Mouse (Mus musculus) embryonic facial prominence, embryonic 12.5 days (tissue): ENCODE results near the gene Lmx1a. TPM values are rescaled to one million over a fixed set of nuclear protein-coding genes. Genes with fewer than 3 reads are reported as not detected.

ENCODE experiments used
- ATAC-seq: fragments of 200-750 bp; cut with Nextera tagmentation; 2 replicates; pipeline ENCODE4 v1.8.0; 2017; ENCODE audit not compliant: insufficient number of reproducible peaks, insufficient read depth, low FRiP score, low TSS enrichment
- H3K27ac ChIP-seq: fragments of 300-500 bp; sonication (generic); 2 replicates; pipeline ENCODE4 v1.5.1; 2016; ENCODE audit warnings: mild to moderate bottlenecking
- H3K27me3 ChIP-seq: fragments of 300-500 bp; sonication (generic); 2 replicates; pipeline ENCODE4 v1.6.1; 2016; ENCODE audit warnings: mild to moderate bottlenecking, moderate library complexity
- H3K36me3 ChIP-seq: fragments of 300-500 bp; sonication (generic); 2 replicates; pipeline ENCODE4 v1.6.1; 2016; ENCODE audit warnings: mild to moderate bottlenecking
- H3K4me1 ChIP-seq: fragments of 300-500 bp; sonication (generic); 2 replicates; pipeline ENCODE4 v1.6.1; 2016
- H3K4me2 ChIP-seq: fragments of 300-500 bp; sonication (generic); replicated peaks from 2 replicates; pipeline ENCODE4 v1.6.1; 2016; ENCODE audit warnings: mild to moderate bottlenecking, moderate library complexity
- H3K4me3 ChIP-seq: fragments of 300-500 bp; sonication (generic); 2 replicates; pipeline ENCODE4 v1.5.1; 2016; ENCODE audit warnings: mild to moderate bottlenecking
- H3K9ac ChIP-seq: fragments of 300-500 bp; sonication (generic); 2 replicates; pipeline ENCODE4 v1.6.1; 2016; ENCODE audit warnings: mild to moderate bottlenecking, moderate library complexity
- H3K9me3 ChIP-seq: fragments of 300-500 bp; sonication (generic); 2 replicates; pipeline ENCODE4 v1.6.1; 2016; ENCODE audit warnings: mild to moderate bottlenecking, moderate library complexity
- WGBS: fragments of 180-500 bp; shearing (Covaris S2); methylation state at CpG from one replicate; pipeline ENCODE4 v1.1.7; 2016; 5-methylcytosine and 5-hydroxymethylcytosine counted together
- polyA plus RNA-seq: library from polyadenylated mRNA; unstranded; fragments of >200 nt; fragmentation: Nextera tagmentation; extraction: Ambion mirVana; gene quantifications from 2 replicates; pipeline ENCODE4 v1.2.1, GENCODE M21; 2016

The Lmx1a gene
- polyA plus RNA-seq, 1 experiment from 2014 or later, result 1.8 TPM

DNA sequence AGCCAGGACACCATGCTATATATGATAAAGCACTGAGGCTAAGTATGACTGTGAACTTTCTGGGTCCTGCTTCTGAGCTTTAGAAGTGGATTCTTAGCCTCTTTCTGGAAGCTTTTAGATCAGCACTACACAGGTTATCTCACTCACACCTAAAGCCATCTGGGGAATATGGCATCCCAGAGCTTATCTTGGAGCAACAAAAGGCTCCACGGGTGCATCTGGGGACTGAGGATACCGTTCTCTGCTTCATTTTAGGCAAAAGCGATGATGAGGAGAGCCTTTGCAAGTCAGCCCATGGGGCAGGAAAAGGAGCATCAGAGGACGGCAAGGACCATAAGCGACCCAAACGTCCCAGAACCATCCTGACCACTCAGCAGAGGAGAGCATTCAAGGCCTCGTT lies 141.3 kb downstream of the Lmx1a start:
- Histone ChIP-seq H3K9me3 (no peaks in the 10 kb centered on the region), H3K27ac (no peak overlapping the region), H3K9ac (no peak overlapping the region), H3K4me1 (no peaks in the 10 kb centered on the region), H3K4me2 (no peak overlapping the region), H3K4me3 (no peak overlapping the region), H3K27me3 (no peaks in the 10 kb centered on the region), H3K36me3 (no peaks in the 10 kb centered on the region)
- no peak for ATAC-seq
- WGBS, result 83% methylated on average over 7 of the region's 7 CpGs

DNA sequence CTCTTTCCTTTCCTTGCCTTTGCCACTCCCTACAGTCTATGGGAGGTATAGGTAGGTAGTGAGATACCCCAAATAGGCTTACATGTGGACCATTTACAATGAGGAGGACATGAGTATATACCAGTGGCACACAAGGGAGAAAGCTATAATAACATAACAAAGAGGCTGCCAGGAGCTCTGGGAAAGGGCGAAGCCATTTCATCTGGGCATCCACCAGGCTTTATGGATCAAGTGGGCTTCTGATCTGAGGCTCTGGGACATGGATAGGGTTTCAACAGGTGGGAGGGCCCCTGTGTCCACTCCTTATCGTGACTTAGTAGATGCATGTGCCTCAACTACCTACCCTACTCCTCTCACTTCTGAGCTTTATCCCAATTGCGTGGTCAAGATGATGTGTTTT lies 142.6 kb downstream of the Lmx1a start:
- no peaks in the 10 kb centered on the region for H3K36me3 ChIP-seq

DNA sequence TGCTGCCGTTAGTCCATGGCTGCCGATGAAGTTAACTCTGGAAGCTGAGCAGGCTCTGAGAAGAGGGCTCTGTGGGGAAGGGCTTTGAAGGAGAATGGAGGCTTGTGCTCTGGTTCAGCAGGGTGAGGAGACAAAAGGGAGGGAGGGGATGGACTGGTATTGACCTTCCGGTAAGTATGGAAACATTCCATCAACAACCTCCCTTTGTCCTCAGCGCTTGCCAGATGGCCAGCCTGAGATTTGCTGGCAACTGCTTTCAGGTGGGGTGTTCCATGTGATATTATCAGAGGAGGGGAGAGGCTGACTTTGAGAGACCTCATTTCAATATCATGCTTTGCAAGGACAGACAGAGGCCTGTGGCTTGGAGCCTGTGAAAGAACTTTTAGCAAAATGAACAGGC lies 165.8 kb downstream of the Lmx1a start:
- no peak for ATAC-seq
- Histone ChIP-seq H3K9me3 (no peaks in the 10 kb centered on the region), H3K9ac (no peak overlapping the region), H3K27me3 (no peaks in the 10 kb centered on the region), H3K4me2 (no peak overlapping the region), H3K4me1 (no peaks in the 10 kb centered on the region), H3K27ac (no peak overlapping the region), H3K36me3 (no peaks in the 10 kb centered on the region), H3K4me3 (no peak overlapping the region)
- WGBS, result 40% methylated on average over 4 of the region's 4 CpGs

More for the DNA sequence above, 142.6 kb downstream of the Lmx1a start:
- ATAC-seq, result no peak
- no peaks in the 10 kb centered on the region for H3K9me3 ChIP-seq
- whole genome bisulfite sequencing, result 88% methylated on average over 3 of the region's 3 CpGs
- H3K4me2 ChIP-seq, result no peak overlapping the region
- H3K9ac ChIP-seq, result no peak overlapping the region
- H3K4me1 ChIP-seq, result no peaks in the 10 kb centered on the region
- H3K27me3 ChIP-seq, result no peaks in the 10 kb centered on the region
- H3K4me3 ChIP-seq, result no peak overlapping the region
- no peak overlapping the region for H3K27ac ChIP-seq

DNA sequence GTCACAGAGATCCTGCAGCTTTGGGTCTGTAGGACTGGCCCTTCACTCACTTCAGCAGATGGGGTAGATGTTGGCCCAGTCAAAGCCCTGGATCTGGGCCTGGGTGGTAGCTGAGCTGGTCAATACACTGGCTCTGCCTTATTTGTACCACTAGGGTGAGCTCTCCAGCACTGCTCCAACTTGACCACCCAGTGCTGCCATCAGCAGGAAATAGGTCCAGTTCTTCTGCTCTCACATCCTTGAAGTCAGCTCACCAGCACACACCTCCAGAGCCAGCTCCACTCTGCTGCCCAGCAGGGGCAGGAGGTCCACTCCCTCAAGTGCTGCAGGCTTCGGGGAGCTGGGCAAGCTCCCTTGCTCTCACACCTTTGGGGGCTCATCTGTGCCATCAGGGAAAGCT lies 183.0 kb downstream of the Lmx1a start:
- H3K9me3 ChIP-seq, result no peaks in the 10 kb centered on the region
- no peaks in the 10 kb centered on the region for H3K4me1 ChIP-seq
- H3K36me3 ChIP-seq, result no peaks in the 10 kb centered on the region
- H3K27me3 ChIP-seq, result no peaks in the 10 kb centered on the region
- no peak overlapping the region for H3K9ac ChIP-seq
- ATAC-seq, result no peak
- H3K4me2 ChIP-seq, result no peak overlapping the region
- H3K4me3 ChIP-seq, result no peak overlapping the region
- WGBS, result 63% methylated on average over 1 of the region's 1 CpGs
- no peak overlapping the region for H3K27ac ChIP-seq

DNA sequence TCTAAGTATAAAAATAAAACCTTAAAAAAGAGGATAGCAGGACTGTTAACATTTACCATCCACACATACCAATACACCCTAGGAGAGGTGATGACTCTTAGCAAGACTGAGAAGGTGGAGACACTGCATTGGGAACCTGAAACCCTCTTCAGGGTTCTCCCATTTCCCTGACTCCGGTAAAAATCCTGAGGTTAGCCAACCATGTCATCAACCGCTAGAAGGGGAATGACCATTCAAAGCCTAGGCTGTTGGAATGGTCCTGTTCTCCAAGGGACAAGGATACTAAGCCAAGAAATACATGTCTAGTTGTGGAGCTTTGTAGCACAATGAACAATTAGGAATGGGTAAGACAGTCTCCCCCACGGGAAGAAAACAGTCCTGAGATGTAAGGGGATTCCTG lies 185.1 kb downstream of the Lmx1a start:
- Histone ChIP-seq H3K27me3 (no peaks in the 10 kb centered on the region), H3K9me3 (no peaks in the 10 kb centered on the region), H3K9ac (no peak overlapping the region), H3K4me3 (no peak overlapping the region), H3K4me2 (no peak overlapping the region), H3K4me1 (0 out of 2 replicates have a peak, but pooled peaks cover 7% of the 10 kb centered on the region), H3K27ac (no peak overlapping the region), H3K36me3 (no peaks in the 10 kb centered on the region)
- no peak for ATAC-seq
- 58% methylated on average over 3 of the region's 3 CpGs for WGBS

DNA sequence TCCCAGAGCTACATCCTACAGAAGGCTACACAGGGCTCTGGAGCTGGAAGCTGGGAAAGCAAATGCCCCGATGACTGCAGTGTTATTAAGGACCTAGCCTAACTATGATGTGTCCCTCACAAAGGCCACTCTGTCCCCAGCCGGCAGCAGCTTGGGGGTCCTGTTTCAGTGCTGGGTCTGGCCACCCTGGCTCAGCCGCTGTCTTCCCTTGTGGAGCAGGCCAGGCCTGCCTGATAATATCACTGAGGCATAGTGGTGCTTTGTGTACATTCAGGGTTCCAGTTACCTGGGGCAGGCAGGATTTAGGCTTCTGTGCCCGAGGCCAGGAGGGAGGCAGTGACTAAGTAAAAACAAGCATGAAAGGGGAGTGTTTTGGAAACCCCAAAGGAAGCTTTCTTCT lies 188.9 kb downstream of the Lmx1a start:
- Histone ChIP-seq H3K9me3 (no peaks in the 10 kb centered on the region), H3K9ac (no peak overlapping the region), H3K4me2 (no peak overlapping the region), H3K36me3 (no peaks in the 10 kb centered on the region), H3K4me1 (0 out of 2 replicates have a peak, but pooled peaks cover 7% of the 10 kb centered on the region), H3K27me3 (no peaks in the 10 kb centered on the region), H3K4me3 (no peak overlapping the region), H3K27ac (0 out of 2 replicates have a peak overlapping the region, but pooled peaks have one; percentile 41)
- ATAC-seq, result 0 out of 2 replicates have a peak, but pooled peaks have one; percentile 28
- 20% methylated on average over 4 of the region's 4 CpGs for WGBS

DNA sequence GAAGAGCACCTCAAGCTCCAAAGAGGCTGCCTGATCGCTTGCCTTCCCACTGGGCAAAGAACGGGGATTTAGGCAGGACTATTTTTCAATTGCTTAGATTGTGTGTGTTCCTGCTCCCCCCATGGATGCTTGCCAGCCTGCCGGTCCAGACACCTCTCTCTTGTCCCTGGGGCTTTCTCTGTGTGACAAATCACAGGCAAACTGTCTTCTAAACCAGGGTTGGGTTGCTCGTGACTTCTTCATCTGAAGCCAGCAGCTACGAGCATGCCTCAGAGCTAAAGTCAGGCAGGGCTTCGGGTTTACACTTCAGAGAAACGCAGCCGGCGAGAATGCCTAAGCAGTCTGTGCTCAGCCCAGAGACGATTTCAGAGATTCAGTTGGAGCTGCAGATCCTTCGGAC lies 189.3 kb downstream of the Lmx1a start:
- 48% methylated on average over 11 of the region's 11 CpGs for WGBS
- Histone ChIP-seq H3K4me3 (no peak overlapping the region), H3K9ac (no peak overlapping the region), H3K4me2 (no peak overlapping the region), H3K27ac (0 out of 2 replicates have a peak overlapping the region, but pooled peaks have one; percentile 41), H3K4me1 (0 out of 2 replicates have a peak, but pooled peaks cover 7% of the 10 kb centered on the region), H3K27me3 (no peaks in the 10 kb centered on the region), H3K36me3 (no peaks in the 10 kb centered on the region), H3K9me3 (no peaks in the 10 kb centered on the region)
- ATAC-seq, result no peak

DNA sequence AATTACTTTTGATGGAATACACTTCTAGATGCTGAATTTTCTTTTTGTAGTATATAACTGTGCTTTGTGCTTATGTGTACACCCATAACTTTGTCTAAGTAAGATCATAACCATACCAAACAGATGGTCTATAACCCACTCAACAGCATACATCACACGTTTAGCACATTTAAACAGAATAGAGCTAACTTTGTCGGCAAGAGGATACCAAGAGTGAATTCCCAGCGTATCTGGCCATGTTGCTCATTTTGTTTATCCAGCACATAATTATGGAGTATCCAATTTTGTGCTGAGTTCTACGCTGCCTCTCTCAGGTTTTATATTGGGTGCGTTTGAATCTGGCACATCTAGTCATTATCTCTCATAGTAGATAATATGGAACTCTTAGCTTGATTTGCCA lies 196.7 kb downstream of the Lmx1a start:
- ATAC-seq, result no peak
- peaks cover 9% of the 10 kb centered on the region for H3K27me3 ChIP-seq
- 91% methylated on average over 5 of the region's 5 CpGs for WGBS
- no peak overlapping the region for H3K27ac ChIP-seq
- no peaks in the 10 kb centered on the region for H3K36me3 ChIP-seq
- H3K4me1 ChIP-seq, result 0 out of 2 replicates have a peak, but pooled peaks cover 9% of the 10 kb centered on the region
- H3K4me3 ChIP-seq, result no peak overlapping the region
- no peak overlapping the region for H3K9ac ChIP-seq
- no peaks in the 10 kb centered on the region for H3K9me3 ChIP-seq
- no peak overlapping the region for H3K4me2 ChIP-seq

DNA sequence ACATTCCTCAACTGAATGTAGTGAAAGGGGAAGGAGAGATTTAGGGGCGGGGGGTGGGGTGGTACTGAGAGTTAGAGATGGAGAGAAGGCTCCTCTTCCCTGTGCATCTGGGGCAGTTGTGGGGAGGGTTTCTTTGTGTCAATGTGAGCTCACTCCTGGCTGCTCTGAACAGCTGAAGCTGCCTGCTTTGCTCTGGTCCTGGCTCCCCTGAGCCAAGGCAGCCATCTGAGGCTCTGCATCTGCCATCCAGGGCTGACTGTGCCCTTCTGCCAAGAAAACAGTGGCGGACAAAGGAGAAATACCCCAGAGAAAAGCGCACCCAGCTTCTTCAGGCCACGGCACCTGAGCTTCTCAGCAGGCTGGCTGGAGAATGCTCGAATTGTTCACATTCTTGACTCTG lies 199.1 kb downstream of the Lmx1a start:
- Histone ChIP-seq H3K27ac (no peak overlapping the region), H3K36me3 (no peaks in the 10 kb centered on the region), H3K27me3 (peaks cover 9% of the 10 kb centered on the region), H3K9ac (peak overlapping the region; percentile 33; the same call in 1 of the 2 replicates), H3K4me1 (peaks cover 14% of the 10 kb centered on the region; the same call in 1 of the 2 replicates), H3K4me3 (0 out of 2 replicates have a peak overlapping the region, but pooled peaks have one; percentile 15), H3K9me3 (no peaks in the 10 kb centered on the region), H3K4me2 (peak overlapping the region; percentile 41)
- WGBS, result 57% methylated on average over 5 of the region's 5 CpGs
- ATAC-seq, result no peak

DNA sequence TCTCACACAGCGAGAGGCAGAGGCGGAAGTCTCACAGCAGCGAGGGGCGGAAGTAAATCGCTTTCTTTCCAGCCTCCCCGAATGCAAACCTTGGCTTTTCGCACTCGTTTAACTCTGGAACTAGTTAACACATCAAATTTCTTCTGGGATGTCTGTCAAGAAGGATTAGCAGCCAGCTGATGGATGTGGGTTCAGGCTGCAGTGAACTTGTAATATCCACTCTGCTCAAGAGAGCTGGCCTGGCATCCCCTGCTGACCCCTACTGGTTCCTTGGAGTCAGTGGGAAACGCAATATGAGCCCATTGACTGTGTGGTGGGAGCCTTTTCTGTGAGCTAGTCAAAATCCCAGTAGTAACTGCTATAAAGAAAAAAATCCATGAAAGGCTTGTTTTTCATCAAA lies 199.8 kb downstream of the Lmx1a start:
- Histone ChIP-seq H3K27me3 (peaks cover 9% of the 10 kb centered on the region), H3K27ac (no peak overlapping the region), H3K36me3 (no peaks in the 10 kb centered on the region), H3K4me3 (peak overlapping the region; percentile 15; the same call in 1 of the 2 replicates), H3K4me2 (peak overlapping the region; percentile 41), H3K9me3 (no peaks in the 10 kb centered on the region), H3K9ac (0 out of 2 replicates have a peak overlapping the region, but pooled peaks have one; percentile 33), H3K4me1 (peaks cover 14% of the 10 kb centered on the region; the same call in 1 of the 2 replicates)
- whole genome bisulfite sequencing, result 13% methylated on average over 9 of the region's 9 CpGs
- ATAC-seq, result no peak

DNA sequence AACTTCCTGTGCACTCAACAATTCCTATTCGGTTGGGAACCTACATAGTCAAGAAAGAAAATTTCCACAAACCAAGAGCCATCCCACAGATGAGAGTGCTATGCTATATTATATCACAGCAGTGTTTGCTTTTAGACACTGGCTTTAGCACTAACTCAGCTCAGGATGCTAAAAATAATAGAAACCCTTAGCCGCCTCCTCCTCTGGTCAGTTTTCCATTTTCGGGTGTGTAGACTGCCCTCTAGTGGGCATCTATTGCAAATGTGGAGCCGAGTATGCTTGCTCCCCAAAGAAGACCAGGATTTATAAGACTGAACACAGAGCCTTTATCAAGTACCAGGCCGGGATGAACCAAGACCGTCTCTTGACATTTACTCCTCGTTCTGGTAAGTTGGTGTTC lies 207.2 kb downstream of the Lmx1a start:
- 36% methylated on average over 7 of the region's 7 CpGs for WGBS
- H3K27ac ChIP-seq, result no peak overlapping the region
- no peak overlapping the region for H3K9ac ChIP-seq
- no peaks in the 10 kb centered on the region for H3K27me3 ChIP-seq
- peaks cover 5% of the 10 kb centered on the region; the same call in 1 of the 2 replicates for H3K4me1 ChIP-seq
- no peaks in the 10 kb centered on the region for H3K36me3 ChIP-seq
- H3K4me2 ChIP-seq, result no peak overlapping the region
- H3K9me3 ChIP-seq, result no peaks in the 10 kb centered on the region
- no peak for ATAC-seq
- no peak overlapping the region for H3K4me3 ChIP-seq
